Mouse (Mus musculus): Measurements from ENCODE around the gene Hist1h4f. TPM values are rescaled to one million over a fixed set of nuclear protein-coding genes. Genes with fewer than 3 reads are reported as not detected.
"Not testable (repeated sequence)": the region's sequence is repeated elsewhere in the genome, so short reads cannot be mapped to it uniquely, and the experiment has no call there.

Hist1h4f gene
- polyA plus RNA-seq (2015; fragmentation: Nextera tagmentation; extraction: Ambion mirVana) = 1.6 and 2.2 TPM in 2 replicates

DNA sequence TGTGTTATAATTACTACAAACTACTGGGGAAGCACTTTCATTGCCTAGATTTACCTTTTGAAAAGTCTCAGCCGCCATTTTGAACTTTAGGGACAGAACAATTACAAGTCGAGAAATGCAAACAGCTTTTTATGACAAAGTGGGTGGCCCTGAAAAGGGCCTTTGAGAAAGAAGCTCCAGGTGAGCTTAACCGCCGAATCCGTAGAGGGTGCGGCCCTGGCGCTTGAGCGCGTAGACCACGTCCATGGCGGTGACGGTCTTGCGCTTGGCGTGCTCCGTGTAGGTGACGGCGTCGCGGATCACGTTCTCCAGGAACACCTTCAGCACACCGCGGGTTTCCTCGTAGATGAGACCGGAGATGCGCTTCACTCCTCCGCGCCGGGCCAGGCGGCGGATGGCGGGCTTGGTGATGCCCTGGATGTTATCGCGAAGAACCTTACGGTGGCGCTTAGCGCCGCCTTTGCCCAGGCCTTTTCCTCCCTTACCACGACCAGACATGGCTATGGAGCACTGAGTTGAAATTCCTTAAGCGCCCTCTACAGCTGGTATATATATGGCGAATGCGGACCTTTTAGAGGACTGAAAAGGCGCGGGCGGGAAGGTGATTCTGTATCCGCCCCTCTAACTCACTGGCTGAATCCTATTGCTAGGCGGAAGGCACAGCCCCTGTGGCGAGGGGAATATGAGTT, at the start of gene Hist1h4f:
Gene Hist1h4f, minus strand, starts transcription at position 503 of the 689 bp plus-strand sequence.
- H3K4me3 ChIP-seq = peak within 1 kb of the TSS; percentile 46
- peak within 1 kb of the TSS; percentile 65 for H3K4me2 ChIP-seq
- peak within 1 kb of the TSS; percentile 69 for H3K9ac ChIP-seq
- ATAC-seq = peak; percentile 87
- under 1% methylated on average over 47 of the region's 47 CpGs for WGBS
- H3K9me3 ChIP-seq (replicated peaks); H3K36me3 ChIP-seq (ENCODE audit: poor library complexity, severe bottlenecking); H3K27me3 ChIP-seq: not testable (repeated sequence)
- H3K4me1 ChIP-seq = peaks cover 21% of the 10 kb centered on the region
- peak within 1 kb of the TSS; percentile 93 for H3K27ac ChIP-seq

DNA sequence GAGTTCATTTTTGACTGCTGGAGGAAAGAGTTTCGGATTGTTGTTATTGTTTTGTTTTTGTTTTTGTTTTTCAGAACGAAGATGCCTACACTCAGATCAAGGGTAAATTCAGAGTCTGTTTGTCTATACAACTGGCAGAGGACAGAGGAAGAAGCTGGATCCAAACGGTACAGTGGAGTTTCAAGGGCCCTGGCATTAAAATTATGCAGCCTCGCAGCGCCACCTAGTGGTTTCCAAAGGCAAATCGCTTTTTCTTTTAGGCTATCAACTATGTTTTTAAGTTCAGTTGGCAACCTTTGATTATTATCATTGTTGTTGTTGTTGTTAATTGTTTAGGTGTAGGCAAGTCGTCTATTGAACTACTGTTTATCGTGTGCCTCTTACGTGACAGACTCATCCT, 46.5 kb upstream of the Hist1h4f start:
- H3K4me3 ChIP-seq = no peak overlapping the region
- ATAC-seq = 0 out of 2 replicates have a peak, but pooled peaks have one; percentile 30

DNA sequence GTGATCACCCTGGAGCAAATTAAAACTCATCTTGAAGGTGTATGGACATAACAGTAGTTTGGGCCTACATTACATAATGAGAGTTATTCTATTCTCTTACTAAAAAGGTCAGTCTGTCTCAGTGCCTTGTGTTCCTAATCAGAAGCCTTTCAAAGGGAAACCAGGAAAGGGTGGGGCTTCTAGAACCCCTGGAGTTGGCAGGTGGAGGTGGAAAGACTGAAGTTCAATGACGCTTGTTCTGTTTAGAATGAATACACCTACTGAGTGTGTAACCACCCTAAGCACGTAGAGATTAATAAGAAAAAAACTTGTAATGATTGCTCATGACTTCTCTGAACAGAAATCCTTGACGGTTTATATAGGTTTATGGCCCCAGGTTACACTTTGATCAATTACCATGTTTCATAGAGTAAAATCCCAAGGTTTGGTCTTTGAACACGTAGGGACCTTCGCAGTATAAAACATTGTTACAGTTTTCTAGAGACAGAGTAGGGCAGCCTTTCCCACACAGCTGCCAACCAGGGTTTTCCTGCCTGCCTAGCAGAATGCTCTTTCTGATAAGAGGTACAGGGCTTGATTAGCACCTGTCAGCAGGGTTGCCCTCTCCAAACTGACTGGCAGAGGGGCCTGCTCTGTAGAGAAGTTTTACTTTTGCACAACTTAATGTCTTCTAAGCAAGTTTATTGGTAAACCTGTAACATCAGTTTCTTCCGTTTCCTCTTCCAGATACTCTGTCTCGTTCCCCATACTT, 44.3 kb upstream of the Hist1h4f start:
- H3K4me2 ChIP-seq = no peak overlapping the region
- no peak overlapping the region for H3K4me3 ChIP-seq
- no peak overlapping the region for H3K9ac ChIP-seq
- H3K4me1 ChIP-seq = no peaks in the 10 kb centered on the region
- H3K27ac ChIP-seq = no peak overlapping the region
- H3K36me3 ChIP-seq (ENCODE audit: poor library complexity, severe bottlenecking) = no peaks in the 10 kb centered on the region
- ATAC-seq = no peak
- 84% methylated on average over 7 of the region's 7 CpGs for WGBS
- H3K9me3 ChIP-seq (replicated peaks) = no peaks in the 10 kb centered on the region
- no peaks in the 10 kb centered on the region for H3K27me3 ChIP-seq

More for the DNA sequence above, 46.5 kb upstream of the Hist1h4f start:
- 7% methylated on average over 9 of the region's 9 CpGs for WGBS
- no peak overlapping the region for H3K27ac ChIP-seq
- no peak overlapping the region for H3K9ac ChIP-seq
- H3K36me3 ChIP-seq (ENCODE audit: poor library complexity, severe bottlenecking) = no peaks in the 10 kb centered on the region
- H3K9me3 ChIP-seq (replicated peaks) = no peaks in the 10 kb centered on the region
- H3K27me3 ChIP-seq = no peaks in the 10 kb centered on the region
- H3K4me2 ChIP-seq = no peak overlapping the region
- H3K4me1 ChIP-seq = no peaks in the 10 kb centered on the region

DNA sequence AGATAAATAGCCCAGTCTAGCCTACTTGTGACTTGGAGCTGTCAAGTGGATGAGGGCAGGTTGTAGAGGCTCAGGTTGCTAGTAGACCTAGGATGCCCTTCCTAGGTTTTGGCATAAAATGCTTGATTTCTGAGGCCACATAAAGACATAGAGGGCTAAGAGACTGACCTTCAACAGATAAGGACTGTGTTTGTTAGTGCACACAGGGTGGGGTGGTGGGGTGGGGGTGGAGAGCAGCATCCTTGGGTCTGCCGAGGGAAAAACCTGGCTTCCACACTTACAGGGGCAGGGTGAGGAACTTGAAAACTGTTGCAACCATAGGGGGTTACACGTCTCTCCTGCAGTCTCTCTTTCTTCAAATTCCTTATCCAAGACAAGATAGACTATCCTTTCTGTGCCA, 43.7 kb upstream of the Hist1h4f start:
- no peak overlapping the region for H3K4me3 ChIP-seq
- H3K27me3 ChIP-seq = no peaks in the 10 kb centered on the region
- H3K27ac ChIP-seq = no peak overlapping the region
- no peak overlapping the region for H3K4me2 ChIP-seq
- WGBS = 85% methylated on average over 2 of the region's 2 CpGs
- no peaks in the 10 kb centered on the region for H3K4me1 ChIP-seq
- no peak for ATAC-seq
- no peaks in the 10 kb centered on the region for H3K9me3 ChIP-seq (replicated peaks)
- H3K9ac ChIP-seq = no peak overlapping the region
- no peaks in the 10 kb centered on the region for H3K36me3 ChIP-seq (ENCODE audit: poor library complexity, severe bottlenecking)

DNA sequence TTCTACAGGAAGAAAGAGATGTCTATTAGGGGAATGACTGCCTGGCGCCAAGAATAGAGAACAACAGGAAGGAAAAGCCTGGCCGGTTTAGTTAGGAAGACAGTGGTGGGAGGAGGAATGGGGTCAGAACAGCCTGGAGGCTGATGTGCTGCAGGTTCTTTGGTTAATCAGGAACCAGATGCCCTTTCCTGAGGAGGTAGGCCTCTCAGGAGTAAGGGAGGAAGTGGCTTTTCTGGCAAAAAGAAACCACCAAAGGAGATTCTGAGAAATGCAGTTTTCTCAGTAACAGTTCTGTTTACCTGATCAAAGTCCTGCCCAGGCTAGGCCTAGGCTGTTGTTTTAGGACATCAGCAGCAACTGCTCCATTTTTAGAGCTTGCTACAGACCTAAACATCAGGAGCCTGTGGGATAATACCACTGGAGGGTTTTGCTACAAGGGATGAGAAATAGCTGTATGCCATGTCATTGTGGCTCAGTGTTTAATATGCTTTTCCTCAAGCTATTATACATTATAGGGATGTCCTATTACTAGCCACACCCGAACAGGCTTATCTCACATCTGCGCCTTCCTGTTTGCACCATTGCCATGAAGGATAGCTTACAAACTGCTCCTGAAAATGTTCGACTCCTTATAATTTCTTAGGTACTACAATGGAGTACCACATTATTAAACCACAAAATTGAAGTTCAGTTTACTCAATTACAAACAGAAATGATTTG, 41.8 kb upstream of the Hist1h4f start:
- no peak for ATAC-seq
- no peak overlapping the region for H3K9ac ChIP-seq
- no peaks in the 10 kb centered on the region for H3K4me1 ChIP-seq
- no peaks in the 10 kb centered on the region for H3K9me3 ChIP-seq (replicated peaks)
- no peak overlapping the region for H3K4me3 ChIP-seq
- H3K27me3 ChIP-seq = no peaks in the 10 kb centered on the region
- WGBS = 90% methylated on average over 5 of the region's 5 CpGs
- H3K4me2 ChIP-seq = no peak overlapping the region
- H3K27ac ChIP-seq = no peak overlapping the region
- H3K36me3 ChIP-seq (ENCODE audit: poor library complexity, severe bottlenecking) = no peaks in the 10 kb centered on the region

DNA sequence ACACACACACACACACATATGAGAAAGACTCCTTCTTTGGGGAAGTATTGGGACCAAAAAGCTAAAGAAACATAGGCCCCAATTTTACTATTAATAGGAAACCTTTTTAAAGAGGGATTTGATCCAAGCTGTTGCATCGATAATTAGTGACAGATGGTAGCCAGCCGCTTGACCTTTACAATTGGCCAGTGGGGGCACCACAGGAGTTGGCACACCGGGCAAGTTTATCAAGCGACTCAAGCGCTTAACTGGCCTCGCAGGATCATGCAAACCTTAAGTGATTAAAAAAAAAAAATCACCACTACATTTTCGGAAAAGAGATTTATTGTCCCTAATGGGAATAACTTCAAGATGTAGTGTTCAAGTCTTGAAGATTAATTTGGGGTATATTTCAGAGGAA, 41.2 kb upstream of the Hist1h4f start:
- H3K4me1 ChIP-seq = no peaks in the 10 kb centered on the region
- no peak overlapping the region for H3K4me3 ChIP-seq
- no peak overlapping the region for H3K27ac ChIP-seq
- H3K4me2 ChIP-seq = no peak overlapping the region
- H3K9ac ChIP-seq = no peak overlapping the region
- WGBS = 91% methylated on average over 7 of the region's 7 CpGs
- no peaks in the 10 kb centered on the region for H3K9me3 ChIP-seq (replicated peaks)
- H3K36me3 ChIP-seq (ENCODE audit: poor library complexity, severe bottlenecking) = no peaks in the 10 kb centered on the region
- H3K27me3 ChIP-seq = no peaks in the 10 kb centered on the region
- no peak for ATAC-seq

DNA sequence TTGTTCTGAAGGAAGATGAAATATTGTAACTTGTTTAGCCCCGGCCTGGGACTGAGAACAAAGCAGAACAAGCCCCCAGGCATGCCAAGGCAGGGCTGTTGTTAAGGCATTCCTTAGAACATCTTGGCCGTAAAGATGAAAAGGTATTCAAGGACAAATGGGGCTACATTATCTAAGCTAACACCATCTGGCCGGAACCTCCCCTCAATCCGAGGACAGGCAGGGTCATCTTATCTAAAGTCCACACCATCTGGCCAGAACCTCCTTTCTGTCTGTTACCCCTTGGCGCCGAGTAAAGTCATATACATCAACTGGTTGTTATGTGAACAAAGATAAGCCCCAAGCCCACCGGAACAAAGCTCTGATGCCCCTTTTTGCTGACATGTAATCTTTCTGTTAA, 40.4 kb upstream of the Hist1h4f start:
- H3K27ac ChIP-seq; ATAC-seq; H3K36me3 ChIP-seq (ENCODE audit: poor library complexity, severe bottlenecking); H3K9me3 ChIP-seq (replicated peaks); H3K4me1 ChIP-seq; H3K4me3 ChIP-seq; H3K4me2 ChIP-seq; H3K9ac ChIP-seq; H3K27me3 ChIP-seq: not testable (repeated sequence)
- 95% methylated on average over 7 of the region's 7 CpGs for WGBS

DNA sequence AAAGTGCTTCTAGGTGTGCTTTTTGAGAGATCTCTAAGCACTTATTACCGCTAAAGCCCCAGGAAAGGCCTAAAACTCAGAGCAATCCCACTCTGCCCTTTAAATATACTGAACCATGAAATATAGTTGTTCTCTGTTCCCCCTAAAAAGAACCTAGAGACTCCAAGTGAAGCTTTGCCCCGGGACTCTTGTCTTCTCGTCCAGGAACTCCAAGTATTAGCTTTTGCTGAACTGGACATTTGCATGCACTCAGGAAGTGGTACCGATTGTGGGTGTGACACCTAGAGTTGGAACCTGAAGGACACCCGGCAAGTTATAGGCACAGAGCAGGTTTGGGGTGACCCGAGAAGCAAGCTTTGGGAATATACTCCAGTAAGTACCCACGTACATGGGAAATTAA, 39.8 kb upstream of the Hist1h4f start:
- Histone ChIP-seq H3K27ac (no peak overlapping the region), H3K9ac (no peak overlapping the region), H3K4me2 (no peak overlapping the region), H3K27me3 (no peaks in the 10 kb centered on the region), H3K9me3 (replicated peaks) (no peaks in the 10 kb centered on the region), H3K36me3 (ENCODE audit: poor library complexity, severe bottlenecking) (no peaks in the 10 kb centered on the region), H3K4me1 (peaks cover 9% of the 10 kb centered on the region; the same call in 1 of the 2 replicates), H3K4me3 (no peak overlapping the region)
- WGBS = 96% methylated on average over 7 of the region's 7 CpGs
- ATAC-seq = no peak

DNA sequence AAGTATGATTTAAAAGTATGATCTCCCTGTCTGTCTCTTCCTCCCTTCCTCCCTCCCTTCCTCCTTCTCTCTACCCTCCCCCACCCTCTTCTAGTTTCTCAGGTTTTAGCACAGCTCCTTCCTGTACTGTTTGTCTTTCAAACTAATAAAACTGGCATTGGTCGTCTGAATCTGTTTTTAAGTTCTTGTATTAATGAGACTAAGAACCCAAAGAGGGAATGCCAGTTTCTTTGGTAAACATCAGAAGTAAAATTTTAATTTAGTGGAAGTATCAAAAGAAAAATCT, 35.4 kb upstream of the Hist1h4f start:
- Histone ChIP-seq H3K4me1 (peaks cover 39% of the 10 kb centered on the region), H3K9ac (peak overlapping the region; percentile 64), H3K4me3 (peak overlapping the region; percentile 50), H3K27me3 (no peaks in the 10 kb centered on the region), H3K27ac (peak overlapping the region; percentile 93), H3K36me3 (ENCODE audit: poor library complexity, severe bottlenecking) (no peaks in the 10 kb centered on the region), H3K4me2 (peak overlapping the region; percentile 76), H3K9me3 (replicated peaks) (no peaks in the 10 kb centered on the region)
- ATAC-seq = no peak
- 4% methylated on average over 1 of the region's 1 CpGs for WGBS

DNA sequence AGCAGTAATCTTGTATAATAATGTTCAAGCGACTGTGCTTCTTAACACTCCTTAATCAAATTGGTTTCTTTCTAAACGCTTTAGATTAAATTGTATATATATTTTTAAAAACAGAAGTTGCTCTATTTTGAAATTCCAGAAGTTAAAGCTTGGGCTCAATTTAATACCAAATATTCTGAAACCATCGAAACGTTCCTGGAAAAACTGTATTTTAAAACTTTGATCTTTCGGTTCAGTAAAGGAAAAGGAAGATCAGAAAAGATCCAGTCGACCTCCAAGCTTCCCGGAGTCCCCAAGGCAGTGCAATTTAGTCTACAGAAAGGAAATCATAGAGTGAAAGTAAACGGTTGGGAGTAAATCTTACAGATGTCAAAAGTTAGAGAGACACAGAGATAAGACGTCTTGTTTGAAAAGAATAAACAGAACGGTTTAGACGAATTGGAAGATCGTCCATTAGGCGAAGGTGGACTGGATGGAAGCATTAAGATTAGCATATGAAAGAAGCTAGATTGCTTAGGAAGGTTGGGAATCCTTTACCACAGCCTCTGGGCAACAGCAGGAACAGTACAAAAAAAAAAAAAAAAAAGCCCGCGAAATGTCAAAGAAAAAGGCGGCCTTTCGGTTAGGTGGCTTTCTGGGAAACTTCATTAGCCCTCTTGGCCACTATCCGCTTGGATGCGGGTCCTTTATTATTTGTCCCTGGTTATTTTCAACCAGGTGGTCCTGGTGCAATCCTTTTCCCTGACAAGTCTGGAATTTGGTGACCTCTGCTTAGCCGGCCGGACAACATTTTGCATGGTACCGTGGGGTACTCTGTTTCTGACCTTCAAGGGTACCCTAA, 34.9 kb upstream of the Hist1h4f start:
- under 1% methylated on average over 22 of the region's 22 CpGs for WGBS
- Histone ChIP-seq H3K4me3 (peak overlapping the region; percentile 50), H3K36me3 (ENCODE audit: poor library complexity, severe bottlenecking) (no peaks in the 10 kb centered on the region), H3K9me3 (replicated peaks) (no peaks in the 10 kb centered on the region), H3K9ac (peak overlapping the region; percentile 64), H3K4me1 (peaks cover 40% of the 10 kb centered on the region), H3K27ac (peak overlapping the region; percentile 93), H3K27me3 (no peaks in the 10 kb centered on the region), H3K4me2 (peak overlapping the region; percentile 76)
- no peak for ATAC-seq

DNA sequence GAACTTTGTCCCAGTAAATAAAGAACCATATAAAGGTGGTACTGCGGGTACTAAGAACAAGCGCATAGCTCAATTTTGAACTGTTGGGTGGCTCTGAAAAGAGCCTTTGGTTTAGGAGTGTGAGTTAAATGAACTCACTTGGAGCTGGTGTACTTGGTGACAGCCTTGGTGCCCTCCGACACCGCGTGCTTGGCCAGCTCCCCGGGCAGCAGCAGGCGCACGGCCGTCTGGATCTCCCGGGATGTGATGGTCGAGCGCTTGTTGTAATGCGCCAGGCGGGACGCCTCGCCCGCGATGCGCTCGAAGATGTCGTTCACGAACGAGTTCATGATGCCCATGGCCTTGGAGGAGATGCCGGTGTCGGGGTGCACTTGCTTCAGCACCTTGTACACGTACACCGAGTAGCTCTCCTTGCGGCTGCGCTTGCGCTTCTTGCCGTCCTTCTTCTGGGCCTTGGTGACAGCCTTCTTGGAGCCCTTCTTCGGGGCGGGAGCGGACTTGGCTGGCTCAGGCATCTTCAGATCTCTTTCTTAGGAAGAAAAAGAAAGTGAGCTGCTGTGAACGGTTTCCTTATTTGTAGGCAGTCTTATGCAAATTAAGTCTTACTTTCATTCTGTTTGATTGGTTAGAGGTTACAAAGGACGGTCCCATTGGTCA, 34.1 kb upstream of the Hist1h4f start:
- Histone ChIP-seq H3K9ac (peak overlapping the region; percentile 85), H3K27ac (peak overlapping the region; percentile 99), H3K4me3 (peak overlapping the region; percentile 50), H3K4me2 (peak overlapping the region; percentile 76), H3K4me1 (peaks cover 40% of the 10 kb centered on the region)
- H3K27me3 ChIP-seq; H3K36me3 ChIP-seq (ENCODE audit: poor library complexity, severe bottlenecking); H3K9me3 ChIP-seq (replicated peaks): not testable (repeated sequence)
- ATAC-seq = peak; percentile 90
- WGBS = 0% methylated on average over 34 of the region's 36 CpGs

Data from forebrain, embryonic 13.5 days (tissue).